In genomic region chr7:78221668-78222067, GRCm38 (mm10) we compare ENCODE assay signal across 22 mouse cellular contexts.
DNase-seq lines count a peak whose midpoint lies in the region; ATAC-seq and TF ChIP-seq lines count a peak whose summit lies in the region.
"Had no signal": no experiment of that assay in that cellular context is flagged by ENCODE, and none has a peak within 500 bp of the region (broad histone marks: within the 10 kb centered on the region; RNA-seq: fewer than 3 reads in every experiment).

No protein-coding gene starts in this region.

- H3K4me2 ChIP-seq in midbrain, embryonic 12.5 days (replicated peaks) = no peak overlapping the region
- H3K4me2 ChIP-seq in midbrain, embryonic 15.5 days = no peak overlapping the region
- no peak overlapping the region for H3K4me2 ChIP-seq in midbrain, embryonic 16.5 days (ENCODE audit: low read length)
- no peak overlapping the region for H3K4me2 ChIP-seq in hindbrain, postnatal 0 days (ENCODE audit: low read depth, low read length)
- H3K4me2 ChIP-seq: embryonic facial prominence, embryonic 12.5 days; embryonic facial prominence, embryonic 15.5 days; heart, embryonic 11.5 days; intestine, embryonic 15.5 days had no signal

- H3K27ac ChIP-seq in midbrain, embryonic 12.5 days (replicated peaks) = no peak overlapping the region
- H3K27ac ChIP-seq in midbrain, embryonic 10.5 days (replicated peaks) = no peak overlapping the region
- H3K27ac ChIP-seq in midbrain, embryonic 15.5 days = 0 out of 2 replicates have a peak overlapping the region, but pooled peaks have one; percentile 38
- no peak overlapping the region; the same call in 1 of the 2 replicates for H3K27ac ChIP-seq in midbrain, embryonic 16.5 days (ENCODE audit: low read length)
- H3K27ac ChIP-seq in hindbrain, postnatal 0 days = no peak overlapping the region
- H3K27ac ChIP-seq: embryonic facial prominence, embryonic 12.5 days; embryonic facial prominence, embryonic 15.5 days; gastrocnemius, adult 2 months; intestine, embryonic 15.5 days had no signal

- DNase-seq in embryo, embryonic 10.5 days (ENCODE audit: low spot score) = peak; percentile 4
- DNase-seq in embryo, embryonic 10 days (ENCODE audit: low spot score) = no peak
- no peak for DNase-seq in midbrain, embryonic 10.5 days (ENCODE audit: low spot score)
- DNase-seq in hindbrain, postnatal 0 days (ENCODE audit: low spot score) = peak; percentile 9
- DNase-seq in lung, postnatal 4 days = no peak
- DNase-seq: adrenal gland, postnatal 10 days; cerebellum, adult 11 months; cerebellum, adult 2 months; cerebellum, adult 9-11 months; cerebellum, postnatal 25 days; forebrain, postnatal 0 days; gastrocnemius, adult 2 months; gastrocnemius, postnatal 14 days; heart, adult 11 months had no signal

- 59% methylated on average over 6 of the region's 6 CpGs for whole genome bisulfite sequencing in midbrain, embryonic 12.5 days
- WGBS in midbrain, embryonic 10.5 days = 64% methylated on average over 6 of the region's 6 CpGs
- WGBS in midbrain, embryonic 15.5 days = 38% methylated on average over 6 of the region's 6 CpGs
- 37% methylated on average over 6 of the region's 6 CpGs for WGBS in midbrain, embryonic 16.5 days
- WGBS in hindbrain, postnatal 0 days = 49% methylated on average over 6 of the region's 6 CpGs

- no peaks in the 10 kb centered on the region for H3K27me3 ChIP-seq in midbrain, embryonic 12.5 days
- H3K27me3 ChIP-seq in midbrain, embryonic 10.5 days (ENCODE audit: low read depth, poor library complexity, severe bottlenecking) = no peaks in the 10 kb centered on the region
- H3K27me3 ChIP-seq in midbrain, embryonic 15.5 days (replicated peaks) = no peaks in the 10 kb centered on the region
- no peaks in the 10 kb centered on the region for H3K27me3 ChIP-seq in midbrain, embryonic 16.5 days (ENCODE audit: control insufficient read depth, insufficient read depth, low read depth, low read length)
- H3K27me3 ChIP-seq in hindbrain, postnatal 0 days (ENCODE audit: insufficient read depth, low read length) = no peaks in the 10 kb centered on the region
- H3K27me3 ChIP-seq: embryonic facial prominence, embryonic 12.5 days; embryonic facial prominence, embryonic 15.5 days; intestine, embryonic 15.5 days had no signal

- no peak overlapping the region for H3K4me3 ChIP-seq in midbrain, embryonic 12.5 days
- H3K4me3 ChIP-seq in midbrain, embryonic 10.5 days = no peak overlapping the region
- H3K4me3 ChIP-seq in midbrain, embryonic 15.5 days = no peak overlapping the region
- no peak overlapping the region for H3K4me3 ChIP-seq in midbrain, embryonic 16.5 days (ENCODE audit: low read depth, low read length)
- H3K4me3 ChIP-seq in hindbrain, postnatal 0 days (ENCODE audit: low read length) = no peak overlapping the region
- H3K4me3 ChIP-seq: embryonic facial prominence, embryonic 12.5 days; embryonic facial prominence, embryonic 15.5 days; gastrocnemius, adult 2 months; intestine, embryonic 15.5 days had no signal

- 0 out of 2 replicates have a peak, but pooled peaks have one; percentile 58 for ATAC-seq in midbrain, embryonic 12.5 days (ENCODE audit: low FRiP score, low read depth)
- ATAC-seq in midbrain, embryonic 15.5 days (replicated peaks) = no peak
- ATAC-seq in midbrain, embryonic 16.5 days = no peak
- no peak for ATAC-seq in hindbrain, postnatal 0 days
- ATAC-seq: forebrain, postnatal 0 days; intestine, embryonic 15.5 days; Patski had no signal

- H3K9ac ChIP-seq in midbrain, embryonic 12.5 days (replicated peaks) = no peak overlapping the region
- no peak overlapping the region for H3K9ac ChIP-seq in midbrain, embryonic 15.5 days
- no peak overlapping the region for H3K9ac ChIP-seq in midbrain, embryonic 16.5 days (ENCODE audit: low read depth, low read length)
- no peak overlapping the region for H3K9ac ChIP-seq in hindbrain, postnatal 0 days (replicated peaks; ENCODE audit: low read length)
- H3K9ac ChIP-seq: embryonic facial prominence, embryonic 12.5 days; embryonic facial prominence, embryonic 15.5 days; forebrain, postnatal 0 days; intestine, embryonic 15.5 days had no signal

- H3K36me3 ChIP-seq in midbrain, embryonic 12.5 days = no peaks in the 10 kb centered on the region
- H3K36me3 ChIP-seq in midbrain, embryonic 10.5 days = no peaks in the 10 kb centered on the region
- H3K36me3 ChIP-seq in midbrain, embryonic 15.5 days (replicated peaks) = no peaks in the 10 kb centered on the region
- no peaks in the 10 kb centered on the region for H3K36me3 ChIP-seq in midbrain, embryonic 16.5 days (ENCODE audit: control insufficient read depth, insufficient read depth, low read length)
- H3K36me3 ChIP-seq in hindbrain, postnatal 0 days (ENCODE audit: insufficient read depth, low read length) = no peaks in the 10 kb centered on the region
- H3K36me3 ChIP-seq: embryonic facial prominence, embryonic 12.5 days; embryonic facial prominence, embryonic 15.5 days; intestine, embryonic 15.5 days had no signal

- H3K9me3 ChIP-seq in midbrain, embryonic 12.5 days = no peaks in the 10 kb centered on the region
- H3K9me3 ChIP-seq in midbrain, embryonic 10.5 days (replicated peaks) = no peaks in the 10 kb centered on the region
- no peaks in the 10 kb centered on the region for H3K9me3 ChIP-seq in midbrain, embryonic 15.5 days
- no peaks in the 10 kb centered on the region for H3K9me3 ChIP-seq in midbrain, embryonic 16.5 days (replicated peaks; ENCODE audit: control insufficient read depth, low read length, poor library complexity, severe bottlenecking)
- no peaks in the 10 kb centered on the region for H3K9me3 ChIP-seq in hindbrain, postnatal 0 days (ENCODE audit: low read length)
- H3K9me3 ChIP-seq: embryonic facial prominence, embryonic 12.5 days; embryonic facial prominence, embryonic 15.5 days; intestine, embryonic 15.5 days had no signal

- no peak for TF ChIP-seq CTCF in hindbrain, postnatal 0 days (IDR thresholded peaks at IDR 0.05; ENCODE audit: low read depth)

- H3K4me1 ChIP-seq in midbrain, embryonic 12.5 days = peaks cover 10% of the 10 kb centered on the region; the same call in 1 of the 2 replicates
- H3K4me1 ChIP-seq in midbrain, embryonic 10.5 days = peaks cover 5% of the 10 kb centered on the region; the same call in 1 of the 2 replicates
- H3K4me1 ChIP-seq in midbrain, embryonic 15.5 days = peaks cover 10% of the 10 kb centered on the region; the same call in 1 of the 2 replicates
- H3K4me1 ChIP-seq in midbrain, embryonic 16.5 days (ENCODE audit: control insufficient read depth, insufficient read depth, low read length) = peaks cover 8% of the 10 kb centered on the region
- no peaks in the 10 kb centered on the region for H3K4me1 ChIP-seq in hindbrain, postnatal 0 days (ENCODE audit: insufficient read depth, low read length)
- H3K4me1 ChIP-seq: embryonic facial prominence, embryonic 12.5 days; embryonic facial prominence, embryonic 15.5 days; intestine, embryonic 15.5 days had no signal

Comparison
In these comparisons a context has a peak if more than half of its experiments do, and no peak if none do; other contexts are left out.
1. DNase-seq: peak in embryo, embryonic 10.5 days (single experiment) and hindbrain, postnatal 0 days (single experiment); none in embryo, embryonic 10 days (single experiment), midbrain, embryonic 10.5 days (single experiment) and lung, postnatal 4 days (0 of 2).